Mouse (Mus musculus) kidney, adult 2 months (tissue): ENCODE data around the gene Gm28041.

Source experiments
- CTCF ChIP-seq: fragments of 200-500 bp; conservative IDR thresholded peaks from 2 replicates; pipeline ENCODE4 v1.5.1; 2011; ENCODE audit warnings: low read depth, mild to moderate bottlenecking, control low read depth, low read length, moderate library complexity, mixed read lengths; ENCODE audit not compliant: insufficient read depth, insufficient read length
- POLR2A ChIP-seq: fragments of 200-500 bp; IDR thresholded peaks from one replicate; pipeline ENCODE4 v1.6.1; 2011; ENCODE audit warnings: low read depth, low read length, control low read depth

- no peak for TF ChIP-seq CTCF
- TF ChIP-seq POLR2A: no peak
These were observed 69.5 kb downstream of the Gm28041 start, which contains the start of gene Zfp457 for GRCm38 (mm10) chr13:67305822-67306672.
